Mouse (Mus musculus): ENCODE measurements around the gene Sfrp5. TPM values are rescaled to one million over a fixed set of nuclear protein-coding genes. Genes with fewer than 3 reads are reported as not detected.

Sfrp5 gene
- polyA plus RNA-seq, 1 experiment from 2014 or later = 0.21 TPM

- H3K9me3 ChIP-seq (ENCODE audit: control insufficient read depth, low read length) = no peaks in the 10 kb centered on the region
- H3K27me3 ChIP-seq (ENCODE audit: control insufficient read depth, insufficient read depth, low read length) = peaks cover 5% of the 10 kb centered on the region; the same call in 1 of the 2 replicates
- no peak overlapping the region for H3K9ac ChIP-seq (replicated peaks; ENCODE audit: low read depth, low read length)
- 48% methylated on average over 3 of the region's 3 CpGs for WGBS
- no peak overlapping the region for H3K4me3 ChIP-seq (ENCODE audit: low read depth, low read length)
- no peaks in the 10 kb centered on the region for H3K36me3 ChIP-seq (ENCODE audit: control insufficient read depth, insufficient read depth, low read length)
- no peak overlapping the region for H3K27ac ChIP-seq (ENCODE audit: low read depth, low read length)
- peaks cover 20% of the 10 kb centered on the region for H3K4me1 ChIP-seq (ENCODE audit: control insufficient read depth, insufficient read depth, low read length)
- no peak overlapping the region for H3K4me2 ChIP-seq (ENCODE audit: low read depth, low read length)
- no peak for ATAC-seq (ENCODE audit: low read depth)
Measured at GRCm38 (mm10) chr19:42166766-42167165, 35.3 kb downstream of the Sfrp5 start.

- H3K4me3 ChIP-seq (ENCODE audit: low read depth, low read length) = no peak overlapping the region
- no peaks in the 10 kb centered on the region for H3K36me3 ChIP-seq (ENCODE audit: control insufficient read depth, insufficient read depth, low read length)
- 2% methylated on average over 12 of the region's 12 CpGs for WGBS
- peaks cover 13% of the 10 kb centered on the region for H3K4me1 ChIP-seq (ENCODE audit: control insufficient read depth, insufficient read depth, low read length)
- no peaks in the 10 kb centered on the region for H3K9me3 ChIP-seq (ENCODE audit: control insufficient read depth, low read length)
- peak overlapping the region; percentile 30; the same call in 1 of the 2 replicates for H3K4me2 ChIP-seq (ENCODE audit: low read depth, low read length)
- peak overlapping the region; percentile 16; the same call in 1 of the 2 replicates for H3K27ac ChIP-seq (ENCODE audit: low read depth, low read length)
- H3K27me3 ChIP-seq (ENCODE audit: control insufficient read depth, insufficient read depth, low read length) = peaks cover 5% of the 10 kb centered on the region; the same call in 1 of the 2 replicates
- H3K9ac ChIP-seq (replicated peaks; ENCODE audit: low read depth, low read length) = no peak overlapping the region
- no peak for ATAC-seq (ENCODE audit: low read depth)
Measured at GRCm38 (mm10) chr19:42166130-42166529, 35.9 kb downstream of the Sfrp5 start.

- Histone ChIP-seq H3K9ac (replicated peaks; ENCODE audit: low read depth, low read length) (no peak overlapping the region), H3K9me3 (ENCODE audit: control insufficient read depth, low read length) (no peaks in the 10 kb centered on the region), H3K27me3 (ENCODE audit: control insufficient read depth, insufficient read depth, low read length) (0 out of 2 replicates have a peak, but pooled peaks cover 2% of the 10 kb centered on the region), H3K4me2 (ENCODE audit: low read depth, low read length) (no peak overlapping the region), H3K4me3 (ENCODE audit: low read depth, low read length) (no peak overlapping the region), H3K27ac (ENCODE audit: low read depth, low read length) (no peak overlapping the region), H3K36me3 (ENCODE audit: control insufficient read depth, insufficient read depth, low read length) (no peaks in the 10 kb centered on the region), H3K4me1 (ENCODE audit: control insufficient read depth, insufficient read depth, low read length) (0 out of 2 replicates have a peak, but pooled peaks cover 6% of the 10 kb centered on the region)
- ATAC-seq (ENCODE audit: low read depth) = no peak
- 15% methylated on average over 7 of the region's 7 CpGs for WGBS
Measured at GRCm38 (mm10) chr19:42164188-42164587, 37.9 kb downstream of the Sfrp5 start.

GRCm38 (mm10) chr19:42163764-42164163, 38.3 kb downstream of the Sfrp5 start, which contains the start of gene Zfyve27:
Zfyve27 (plus strand) TSS chr19:42163951.
- no peak within 1 kb of the TSS for H3K4me2 ChIP-seq (ENCODE audit: low read depth, low read length)
- WGBS = 70% methylated on average over 5 of the region's 5 CpGs
- H3K27ac ChIP-seq (ENCODE audit: low read depth, low read length) = no peak within 1 kb of the TSS

GRCm38 (mm10) chr19:42158246-42159017, 43.6 kb downstream of the Sfrp5 start:
- Histone ChIP-seq H3K9me3 (ENCODE audit: control insufficient read depth, low read length) (no peaks in the 10 kb centered on the region), H3K27ac (ENCODE audit: low read depth, low read length) (no peak overlapping the region), H3K4me3 (ENCODE audit: low read depth, low read length) (no peak overlapping the region), H3K4me2 (ENCODE audit: low read depth, low read length) (no peak overlapping the region), H3K36me3 (ENCODE audit: control insufficient read depth, insufficient read depth, low read length) (no peaks in the 10 kb centered on the region), H3K4me1 (ENCODE audit: control insufficient read depth, insufficient read depth, low read length) (no peaks in the 10 kb centered on the region), H3K9ac (replicated peaks; ENCODE audit: low read depth, low read length) (no peak overlapping the region), H3K27me3 (ENCODE audit: control insufficient read depth, insufficient read depth, low read length) (no peaks in the 10 kb centered on the region)
- no peak for ATAC-seq (ENCODE audit: low read depth)
- 68% methylated on average over 13 of the region's 13 CpGs for WGBS

More at GRCm38 (mm10) chr19:42163764-42164163, 38.3 kb downstream of the Sfrp5 start, which contains the start of gene Zfyve27:
- Histone ChIP-seq H3K9me3 (ENCODE audit: control insufficient read depth, low read length) (no peaks in the 10 kb centered on the region), H3K4me3 (ENCODE audit: low read depth, low read length) (no peak within 1 kb of the TSS), H3K4me1 (ENCODE audit: control insufficient read depth, insufficient read depth, low read length) (0 out of 2 replicates have a peak, but pooled peaks cover 6% of the 10 kb centered on the region), H3K27me3 (ENCODE audit: control insufficient read depth, insufficient read depth, low read length) (0 out of 2 replicates have a peak, but pooled peaks cover 2% of the 10 kb centered on the region), H3K36me3 (ENCODE audit: control insufficient read depth, insufficient read depth, low read length) (no peaks in the 10 kb centered on the region), H3K9ac (replicated peaks; ENCODE audit: low read depth, low read length) (no peak within 1 kb of the TSS)
- no peak for ATAC-seq (ENCODE audit: low read depth)

- Histone ChIP-seq H3K27me3 (ENCODE audit: control insufficient read depth, insufficient read depth, low read length) (no peaks in the 10 kb centered on the region), H3K4me2 (ENCODE audit: low read depth, low read length) (no peak overlapping the region), H3K9me3 (ENCODE audit: control insufficient read depth, low read length) (no peaks in the 10 kb centered on the region), H3K4me1 (ENCODE audit: control insufficient read depth, insufficient read depth, low read length) (no peaks in the 10 kb centered on the region), H3K27ac (ENCODE audit: low read depth, low read length) (no peak overlapping the region), H3K4me3 (ENCODE audit: low read depth, low read length) (no peak overlapping the region), H3K9ac (replicated peaks; ENCODE audit: low read depth, low read length) (no peak overlapping the region), H3K36me3 (ENCODE audit: control insufficient read depth, insufficient read depth, low read length) (no peaks in the 10 kb centered on the region)
- ATAC-seq (ENCODE audit: low read depth) = no peak
- 78% methylated on average over 12 of the region's 12 CpGs for WGBS
Measured at GRCm38 (mm10) chr19:42157493-42158237, 44.4 kb downstream of the Sfrp5 start.

- Histone ChIP-seq H3K9ac (replicated peaks; ENCODE audit: low read depth, low read length) (no peak overlapping the region), H3K36me3 (ENCODE audit: control insufficient read depth, insufficient read depth, low read length) (no peaks in the 10 kb centered on the region), H3K9me3 (ENCODE audit: control insufficient read depth, low read length) (no peaks in the 10 kb centered on the region), H3K27ac (ENCODE audit: low read depth, low read length) (no peak overlapping the region), H3K27me3 (ENCODE audit: control insufficient read depth, insufficient read depth, low read length) (peaks cover 4% of the 10 kb centered on the region; the same call in 1 of the 2 replicates), H3K4me3 (ENCODE audit: low read depth, low read length) (no peak overlapping the region), H3K4me2 (ENCODE audit: low read depth, low read length) (no peak overlapping the region), H3K4me1 (ENCODE audit: control insufficient read depth, insufficient read depth, low read length) (no peaks in the 10 kb centered on the region)
- 4% methylated on average over 6 of the region's 6 CpGs for WGBS
- no peak; the same call in 1 of the 2 replicates for ATAC-seq (ENCODE audit: low read depth)
Measured at GRCm38 (mm10) chr19:42151990-42152389, 50.1 kb downstream of the Sfrp5 start.

GRCm38 (mm10) chr19:42148569-42148860, 53.5 kb downstream of the Sfrp5 start:
- WGBS = 28% methylated on average over 7 of the region's 7 CpGs
- Histone ChIP-seq H3K36me3 (ENCODE audit: control insufficient read depth, insufficient read depth, low read length) (no peaks in the 10 kb centered on the region), H3K4me1 (ENCODE audit: control insufficient read depth, insufficient read depth, low read length) (no peaks in the 10 kb centered on the region), H3K4me2 (ENCODE audit: low read depth, low read length) (peak overlapping the region; percentile 71), H3K27ac (ENCODE audit: low read depth, low read length) (no peak overlapping the region), H3K4me3 (ENCODE audit: low read depth, low read length) (peak overlapping the region; percentile 53), H3K9ac (replicated peaks; ENCODE audit: low read depth, low read length) (peak overlapping the region; percentile 69), H3K27me3 (ENCODE audit: control insufficient read depth, insufficient read depth, low read length) (peaks cover 9% of the 10 kb centered on the region; the same call in 1 of the 2 replicates), H3K9me3 (ENCODE audit: control insufficient read depth, low read length) (no peaks in the 10 kb centered on the region)
- ATAC-seq (ENCODE audit: low read depth) = peak; percentile 8; the same call in 1 of the 2 replicates

All from neural tube, embryonic 14.5 days (tissue).